Mouse (Mus musculus): ENCODE measurements around the gene Rfc2. TPM values are rescaled to one million over a fixed set of nuclear protein-coding genes. Genes with fewer than 3 reads are reported as not detected.

The Rfc2 gene
- polyA plus RNA-seq, 1 experiment, result 76.4 TPM

- DNase-seq, result no peak
- no peak overlapping the region for H3K27ac ChIP-seq (ENCODE audit: insufficient read depth, low read depth, low read length)
- H3K4me3 ChIP-seq (ENCODE audit: insufficient read depth, low read depth, low read length), result no peak overlapping the region
- TF ChIP-seq CTCF (conservative IDR thresholded peaks at IDR 0.05; ENCODE audit: insufficient read depth, insufficient read length, low read depth, low read length), result no peak
- TF ChIP-seq POLR2A (IDR thresholded peaks at IDR 0.05; ENCODE audit: low read depth, low read length), result no peak
- H3K27me3 ChIP-seq (replicated peaks; ENCODE audit: control insufficient read depth, insufficient read depth, low read length), result no peaks in the 10 kb centered on the region
- no peaks in the 10 kb centered on the region for H3K36me3 ChIP-seq (ENCODE audit: control insufficient read depth, insufficient read depth, low read length)
- peaks cover 7% of the 10 kb centered on the region; the same call in 1 of the 2 replicates for H3K4me1 ChIP-seq (ENCODE audit: control insufficient read depth, insufficient read depth, low read length)
- 97% methylated on average over 5 of the region's 5 CpGs for WGBS
Measured at GRCm38 (mm10) chr5:134575833-134576232, 5.3 kb upstream of the Rfc2 start.

GRCm38 (mm10) chr5:134576517-134577220 lies 4.5 kb upstream of the Rfc2 start:
- TF ChIP-seq CTCF (conservative IDR thresholded peaks at IDR 0.05; ENCODE audit: insufficient read depth, insufficient read length, low read depth, low read length) (0 out of 2 replicates have a peak, but pooled peaks have one; percentile 7), POLR2A (IDR thresholded peaks at IDR 0.05; ENCODE audit: low read depth, low read length) (no peak)
- Histone ChIP-seq H3K27me3 (replicated peaks; ENCODE audit: control insufficient read depth, insufficient read depth, low read length) (no peaks in the 10 kb centered on the region), H3K27ac (ENCODE audit: insufficient read depth, low read depth, low read length) (no peak overlapping the region), H3K4me3 (ENCODE audit: insufficient read depth, low read depth, low read length) (no peak overlapping the region), H3K4me1 (ENCODE audit: control insufficient read depth, insufficient read depth, low read length) (peaks cover 7% of the 10 kb centered on the region; the same call in 1 of the 2 replicates), H3K36me3 (ENCODE audit: control insufficient read depth, insufficient read depth, low read length) (no peaks in the 10 kb centered on the region)
- WGBS, result 69% methylated on average over 14 of the region's 14 CpGs
- DNase-seq, result no peak

GRCm38 (mm10) chr5:134577534-134577933 lies 3.6 kb upstream of the Rfc2 start:
- Histone ChIP-seq H3K36me3 (ENCODE audit: control insufficient read depth, insufficient read depth, low read length) (no peaks in the 10 kb centered on the region), H3K4me1 (ENCODE audit: control insufficient read depth, insufficient read depth, low read length) (peaks cover 7% of the 10 kb centered on the region; the same call in 1 of the 2 replicates), H3K27ac (ENCODE audit: insufficient read depth, low read depth, low read length) (no peak overlapping the region), H3K27me3 (replicated peaks; ENCODE audit: control insufficient read depth, insufficient read depth, low read length) (no peaks in the 10 kb centered on the region), H3K4me3 (ENCODE audit: insufficient read depth, low read depth, low read length) (no peak overlapping the region)
- DNase-seq, result no peak
- 76% methylated on average over 7 of the region's 7 CpGs for WGBS
- TF ChIP-seq CTCF (conservative IDR thresholded peaks at IDR 0.05; ENCODE audit: insufficient read depth, insufficient read length, low read depth, low read length) (no peak), POLR2A (IDR thresholded peaks at IDR 0.05; ENCODE audit: low read depth, low read length) (no peak)

GRCm38 (mm10) chr5:134579135-134579534 lies 2.0 kb upstream of the Rfc2 start:
- no peak overlapping the region for H3K4me3 ChIP-seq (ENCODE audit: insufficient read depth, low read depth, low read length)
- 63% methylated on average over 3 of the region's 3 CpGs for WGBS
- TF ChIP-seq CTCF (conservative IDR thresholded peaks at IDR 0.05; ENCODE audit: insufficient read depth, insufficient read length, low read depth, low read length) (no peak), POLR2A (IDR thresholded peaks at IDR 0.05; ENCODE audit: low read depth, low read length) (no peak)
- no peaks in the 10 kb centered on the region for H3K36me3 ChIP-seq (ENCODE audit: control insufficient read depth, insufficient read depth, low read length)
- peaks cover 4% of the 10 kb centered on the region; the same call in 1 of the 2 replicates for H3K4me1 ChIP-seq (ENCODE audit: control insufficient read depth, insufficient read depth, low read length)
- H3K27me3 ChIP-seq (replicated peaks; ENCODE audit: control insufficient read depth, insufficient read depth, low read length), result no peaks in the 10 kb centered on the region
- no peak for DNase-seq
- H3K27ac ChIP-seq (ENCODE audit: insufficient read depth, low read depth, low read length), result no peak overlapping the region

- H3K4me1 ChIP-seq (ENCODE audit: control insufficient read depth, insufficient read depth, low read length), result peaks cover 4% of the 10 kb centered on the region; the same call in 1 of the 2 replicates
- H3K4me3 ChIP-seq (ENCODE audit: insufficient read depth, low read depth, low read length), result peak overlapping the region; percentile 99
- H3K27ac ChIP-seq (ENCODE audit: insufficient read depth, low read depth, low read length), result no peak overlapping the region
- H3K27me3 ChIP-seq (replicated peaks; ENCODE audit: control insufficient read depth, insufficient read depth, low read length), result no peaks in the 10 kb centered on the region
- no peak for TF ChIP-seq POLR2A (IDR thresholded peaks at IDR 0.05; ENCODE audit: low read depth, low read length)
- peak; percentile 66 for TF ChIP-seq CTCF (conservative IDR thresholded peaks at IDR 0.05; ENCODE audit: insufficient read depth, insufficient read length, low read depth, low read length)
- DNase-seq, result peak; percentile 98
- 7% methylated on average over 30 of the region's 30 CpGs for whole genome bisulfite sequencing
- no peaks in the 10 kb centered on the region for H3K36me3 ChIP-seq (ENCODE audit: control insufficient read depth, insufficient read depth, low read length)
Measured at GRCm38 (mm10) chr5:134582221-134582907, 1.2 kb downstream of the Rfc2 start.

- WGBS, result 26% methylated on average over 15 of the region's 15 CpGs
- no peak overlapping the region for H3K27ac ChIP-seq (ENCODE audit: insufficient read depth, low read depth, low read length)
- H3K36me3 ChIP-seq (ENCODE audit: control insufficient read depth, insufficient read depth, low read length), result no peaks in the 10 kb centered on the region
- H3K4me1 ChIP-seq (ENCODE audit: control insufficient read depth, insufficient read depth, low read length), result peaks cover 4% of the 10 kb centered on the region; the same call in 1 of the 2 replicates
- TF ChIP-seq CTCF (conservative IDR thresholded peaks at IDR 0.05; ENCODE audit: insufficient read depth, insufficient read length, low read depth, low read length), result no peak
- TF ChIP-seq POLR2A (IDR thresholded peaks at IDR 0.05; ENCODE audit: low read depth, low read length), result no peak
- H3K27me3 ChIP-seq (replicated peaks; ENCODE audit: control insufficient read depth, insufficient read depth, low read length), result no peaks in the 10 kb centered on the region
- H3K4me3 ChIP-seq (ENCODE audit: insufficient read depth, low read depth, low read length), result peak overlapping the region; percentile 99
- DNase-seq, result peak; percentile 44
Measured at GRCm38 (mm10) chr5:134583006-134583883, 2.1 kb downstream of the Rfc2 start.
